Mouse (Mus musculus): ENCODE data around the gene Atp2c2. TPM values are rescaled to one million over a fixed set of nuclear protein-coding genes. Genes with fewer than 3 reads are reported as not detected.

Atp2c2 gene
- total and polyA plus RNA-seq, 2 experiments from 2014 or later = 0.82 to 1.1 TPM

GRCm38 (mm10) chr8:119728351-119728895 lies 28.6 kb downstream of the Atp2c2 start:
- Histone ChIP-seq H3K4me1 (ENCODE audit: insufficient read depth, low read length) (no peaks in the 10 kb centered on the region), H3K9ac (replicated peaks; ENCODE audit: low read length, poor library complexity, severe bottlenecking) (no peak overlapping the region), H3K27ac (ENCODE audit: low read depth, low read length) (no peak overlapping the region), H3K27me3 (ENCODE audit: insufficient read depth, low read length) (no peaks in the 10 kb centered on the region), H3K9me3 (ENCODE audit: low read length) (no peaks in the 10 kb centered on the region), H3K4me3 (ENCODE audit: low read depth, low read length) (no peak overlapping the region), H3K36me3 (ENCODE audit: insufficient read depth, low read length) (no peaks in the 10 kb centered on the region), H3K4me2 (ENCODE audit: low read depth, low read length, poor library complexity, severe bottlenecking) (no peak overlapping the region)
- DNase-seq (ENCODE audit: low spot score) (no peak), ATAC-seq (ENCODE audit: low FRiP score) (no peak)
- WGBS = 86% methylated on average over 8 of the region's 8 CpGs
- no peak for TF ChIP-seq CTCF (IDR thresholded peaks at IDR 0.05)

- Histone ChIP-seq H3K9ac (replicated peaks; ENCODE audit: low read length, poor library complexity, severe bottlenecking) (no peak overlapping the region), H3K36me3 (ENCODE audit: insufficient read depth, low read length) (no peaks in the 10 kb centered on the region), H3K4me1 (ENCODE audit: insufficient read depth, low read length) (no peaks in the 10 kb centered on the region), H3K9me3 (ENCODE audit: low read length) (no peaks in the 10 kb centered on the region), H3K27ac (ENCODE audit: low read depth, low read length) (no peak overlapping the region), H3K27me3 (ENCODE audit: insufficient read depth, low read length) (no peaks in the 10 kb centered on the region), H3K4me3 (ENCODE audit: low read depth, low read length) (no peak overlapping the region), H3K4me2 (ENCODE audit: low read depth, low read length, poor library complexity, severe bottlenecking) (no peak overlapping the region)
- no peak for TF ChIP-seq CTCF (IDR thresholded peaks at IDR 0.05)
- DNase-seq (ENCODE audit: low spot score) = no peak
- ATAC-seq (ENCODE audit: low FRiP score) = no peak
- WGBS = 75% methylated on average over 13 of the region's 13 CpGs
Observed at GRCm38 (mm10) chr8:119732072-119732471, 32.3 kb downstream of the Atp2c2 start.

GRCm38 (mm10) chr8:119736348-119736917 lies 36.6 kb downstream of the Atp2c2 start:
- no peak overlapping the region for H3K27ac ChIP-seq (ENCODE audit: low read depth, low read length)
- no peak for DNase-seq (ENCODE audit: low spot score)
- H3K9me3 ChIP-seq (ENCODE audit: low read length) = no peaks in the 10 kb centered on the region
- no peak for ATAC-seq (ENCODE audit: low FRiP score)
- no peak overlapping the region for H3K9ac ChIP-seq (replicated peaks; ENCODE audit: low read length, poor library complexity, severe bottlenecking)
- 92% methylated on average over 10 of the region's 10 CpGs for WGBS
- H3K4me2 ChIP-seq (ENCODE audit: low read depth, low read length, poor library complexity, severe bottlenecking) = no peak overlapping the region
- TF ChIP-seq CTCF (IDR thresholded peaks at IDR 0.05) = no peak
- peaks cover 3% of the 10 kb centered on the region; the same call in 1 of the 2 replicates for H3K4me1 ChIP-seq (ENCODE audit: insufficient read depth, low read length)
- no peak overlapping the region for H3K4me3 ChIP-seq (ENCODE audit: low read depth, low read length)
- no peaks in the 10 kb centered on the region for H3K27me3 ChIP-seq (ENCODE audit: insufficient read depth, low read length)
- H3K36me3 ChIP-seq (ENCODE audit: insufficient read depth, low read length) = no peaks in the 10 kb centered on the region

- ATAC-seq (ENCODE audit: low FRiP score) = no peak
- H3K27ac ChIP-seq (ENCODE audit: low read depth, low read length) = no peak overlapping the region
- no peak overlapping the region for H3K4me2 ChIP-seq (ENCODE audit: low read depth, low read length, poor library complexity, severe bottlenecking)
- H3K9ac ChIP-seq (replicated peaks; ENCODE audit: low read length, poor library complexity, severe bottlenecking) = no peak overlapping the region
- no peak overlapping the region for H3K4me3 ChIP-seq (ENCODE audit: low read depth, low read length)
- H3K36me3 ChIP-seq (ENCODE audit: insufficient read depth, low read length) = no peaks in the 10 kb centered on the region
- TF ChIP-seq CTCF (IDR thresholded peaks at IDR 0.05) = no peak
- H3K9me3 ChIP-seq (ENCODE audit: low read length) = no peaks in the 10 kb centered on the region
- 78% methylated on average over 11 of the region's 11 CpGs for WGBS
- H3K27me3 ChIP-seq (ENCODE audit: insufficient read depth, low read length) = no peaks in the 10 kb centered on the region
- peaks cover 3% of the 10 kb centered on the region; the same call in 1 of the 2 replicates for H3K4me1 ChIP-seq (ENCODE audit: insufficient read depth, low read length)
- DNase-seq (ENCODE audit: low spot score) = no peak
Observed at GRCm38 (mm10) chr8:119737093-119737900, 37.5 kb downstream of the Atp2c2 start.

GRCm38 (mm10) chr8:119738129-119738907 lies 38.5 kb downstream of the Atp2c2 start:
- H3K9ac ChIP-seq (replicated peaks; ENCODE audit: low read length, poor library complexity, severe bottlenecking) = no peak overlapping the region
- no peak overlapping the region for H3K4me3 ChIP-seq (ENCODE audit: low read depth, low read length)
- no peaks in the 10 kb centered on the region for H3K27me3 ChIP-seq (ENCODE audit: insufficient read depth, low read length)
- ATAC-seq (ENCODE audit: low FRiP score) (no peak), DNase-seq (ENCODE audit: low spot score) (no peak)
- H3K4me1 ChIP-seq (ENCODE audit: insufficient read depth, low read length) = peaks cover 3% of the 10 kb centered on the region; the same call in 1 of the 2 replicates
- no peaks in the 10 kb centered on the region for H3K36me3 ChIP-seq (ENCODE audit: insufficient read depth, low read length)
- WGBS = 82% methylated on average over 19 of the region's 19 CpGs
- no peak overlapping the region for H3K4me2 ChIP-seq (ENCODE audit: low read depth, low read length, poor library complexity, severe bottlenecking)
- no peak overlapping the region for H3K27ac ChIP-seq (ENCODE audit: low read depth, low read length)
- TF ChIP-seq CTCF (IDR thresholded peaks at IDR 0.05) = no peak
- no peaks in the 10 kb centered on the region for H3K9me3 ChIP-seq (ENCODE audit: low read length)
